Mouse (Mus musculus) adrenal gland, postnatal 14 days (tissue): ENCODE measurements around the gene Tmem132b. TPM values are rescaled to one million over a fixed set of nuclear protein-coding genes. Genes with fewer than 3 reads are reported as not detected.

Experiments
- DNase-seq: peaks from one replicate; pipeline ENCODE4 v3.0.0; 2021; ENCODE audit warnings: mixed read lengths
- total RNA-seq: library from RNA; stranded (reverse); gene quantifications from 2 replicates; pipeline ENCODE4 v1.2.3, GENCODE M21; 2021

Tmem132b gene
- total RNA-seq, 1 experiment from 2014 or later: 0.74 TPM

DNA sequence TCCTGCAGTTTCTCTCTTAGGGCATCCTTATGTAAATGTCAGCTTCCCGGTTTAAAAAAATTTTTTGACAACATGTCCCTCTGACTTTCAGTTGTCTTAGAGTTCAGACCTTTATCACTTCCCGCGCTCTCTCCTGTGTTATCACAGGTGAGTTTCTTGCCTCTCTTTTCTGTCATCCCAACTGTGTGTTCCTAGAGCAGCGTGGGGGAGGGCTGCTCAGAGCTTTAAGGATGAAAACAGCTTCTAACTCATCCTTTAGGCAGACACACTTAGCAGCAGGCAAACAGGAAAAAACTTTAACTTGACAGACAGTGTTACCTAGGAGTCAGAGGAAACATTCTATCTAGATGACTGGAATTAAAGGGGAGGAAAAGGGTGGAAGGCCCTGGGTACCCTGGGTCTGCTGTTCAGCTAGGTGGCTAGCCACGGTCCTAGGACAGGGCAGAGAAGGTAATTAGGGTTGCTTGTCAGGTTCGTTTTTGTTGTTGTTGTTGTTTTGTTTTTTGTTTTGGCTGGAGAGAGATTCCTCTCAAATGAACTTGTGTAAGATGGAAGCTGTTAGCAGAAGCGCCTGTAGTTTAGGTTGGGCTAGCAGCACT lies 144.6 kb downstream of the Tmem132b start:
- no peak for DNase-seq

DNA sequence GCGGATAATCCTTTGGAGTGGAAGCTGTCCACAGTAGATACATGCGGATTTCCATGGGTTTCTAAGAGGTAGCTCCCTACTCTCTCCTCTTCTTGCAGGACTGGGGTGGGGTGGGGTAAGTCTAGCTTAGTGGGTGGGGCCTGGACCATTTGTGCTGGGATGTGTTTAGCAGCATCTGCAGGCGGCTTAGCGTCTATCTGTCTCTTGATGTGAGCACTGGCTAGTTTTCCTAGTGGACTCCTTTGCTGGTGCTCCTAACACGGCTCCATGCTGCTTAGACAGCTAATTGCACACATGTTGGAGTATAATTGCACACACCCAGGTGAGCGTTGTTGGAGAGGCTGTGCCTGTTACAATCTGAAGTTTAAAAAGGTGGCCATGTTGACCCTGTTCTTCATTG lies 149.3 kb downstream of the Tmem132b start:
- no peak for DNase-seq

DNA sequence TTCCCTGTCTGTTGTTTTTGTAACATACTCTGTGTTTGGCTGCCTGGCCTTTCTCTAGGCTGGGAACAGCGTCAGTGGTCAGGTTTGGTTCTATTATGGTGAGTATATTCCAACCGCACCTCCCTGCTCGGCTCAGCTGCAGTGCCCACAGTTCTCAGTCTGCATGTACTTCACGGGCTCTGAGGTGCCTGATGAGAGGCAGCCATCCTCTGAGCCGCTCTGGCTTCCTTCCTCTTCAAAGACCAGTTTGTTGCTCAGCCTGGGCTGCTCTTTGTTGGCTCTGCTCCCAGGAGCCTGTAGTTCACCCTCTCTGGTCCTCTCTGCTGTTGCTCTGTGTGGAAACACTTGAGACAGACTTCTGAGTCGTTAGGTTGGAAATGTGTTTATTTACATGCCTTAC lies 151.9 kb downstream of the Tmem132b start:
- no peak for DNase-seq

- no peak for DNase-seq
Measured at GRCm38 (mm10) chr5:125685681-125686331, 154.2 kb downstream of the Tmem132b start.

GRCm38 (mm10) chr5:125692538-125692937 lies 161.0 kb downstream of the Tmem132b start:
- no peak for DNase-seq

DNA sequence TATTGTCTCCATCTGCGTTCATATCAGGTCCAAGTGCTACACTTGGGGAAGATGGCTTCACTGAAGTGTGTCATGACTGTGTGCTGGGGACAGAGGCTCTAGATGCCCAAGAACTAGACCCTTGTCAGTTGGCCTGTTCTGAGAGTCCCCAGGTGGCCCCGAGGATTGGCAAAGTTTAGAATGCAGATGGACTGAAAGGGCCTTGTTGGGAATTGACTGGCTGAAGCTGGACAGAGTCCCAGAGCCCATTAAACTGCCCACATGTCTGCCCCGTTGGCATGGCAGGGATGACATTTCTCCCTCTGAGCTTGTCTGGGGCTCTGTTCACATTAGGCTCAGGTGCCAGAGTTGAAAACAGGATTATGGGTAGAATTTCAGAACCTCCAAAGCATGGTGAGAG lies 167.8 kb downstream of the Tmem132b start:
- no peak for DNase-seq

- DNase-seq: no peak
Measured at GRCm38 (mm10) chr5:125700234-125700633, 168.7 kb downstream of the Tmem132b start.

GRCm38 (mm10) chr5:125705379-125705778 lies 173.8 kb downstream of the Tmem132b start:
- DNase-seq: no peak

GRCm38 (mm10) chr5:125709160-125709559 lies 177.6 kb downstream of the Tmem132b start:
- peak; percentile 74 for DNase-seq

- no peak for DNase-seq
Measured at GRCm38 (mm10) chr5:125726815-125727214, 195.2 kb downstream of the Tmem132b start.

DNA sequence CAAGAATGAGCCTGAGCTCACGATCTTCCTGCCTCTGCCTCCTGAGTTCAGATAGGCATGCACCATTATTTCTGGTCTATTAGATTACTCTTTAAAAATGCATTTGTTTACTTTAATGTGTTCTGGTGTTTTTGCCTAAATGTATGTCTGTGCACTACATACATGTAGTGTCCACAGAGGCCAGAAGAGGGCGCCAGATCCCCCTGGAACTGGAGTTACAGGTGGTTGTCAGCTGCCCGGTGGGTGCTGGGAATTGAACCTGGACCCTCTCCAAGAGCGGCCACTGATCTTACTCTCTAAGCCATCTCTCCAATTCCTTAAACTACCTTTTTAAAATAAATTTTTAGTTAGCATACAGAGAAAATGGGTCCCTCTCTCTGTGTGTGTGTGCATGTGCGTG lies 195.9 kb downstream of the Tmem132b start:
- no peak for DNase-seq

- DNase-seq: no peak
Measured at GRCm38 (mm10) chr5:125727936-125728335, 196.4 kb downstream of the Tmem132b start.

DNA sequence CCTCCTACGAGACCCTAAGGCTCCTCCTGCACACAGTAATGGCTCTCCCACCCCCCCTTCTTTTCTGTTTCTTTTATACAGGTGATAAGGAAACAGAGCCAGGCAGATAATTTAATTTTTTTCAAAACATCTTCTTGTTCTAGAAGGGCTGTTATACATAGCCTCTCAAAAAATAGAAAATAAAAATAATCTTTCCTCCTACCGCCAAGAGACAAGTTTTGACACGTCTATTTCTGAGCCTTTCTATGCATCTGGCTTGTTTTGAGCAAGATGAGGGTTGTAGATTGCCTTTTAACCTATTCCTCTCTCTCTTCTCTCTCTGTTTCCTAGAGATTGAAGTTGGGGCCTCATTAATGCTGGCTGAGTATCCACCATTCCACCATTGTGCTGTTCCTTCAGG lies 196.9 kb downstream of the Tmem132b start:
- no peak for DNase-seq

GRCm38 (mm10) chr5:125733806-125734205 lies 202.2 kb downstream of the Tmem132b start:
- no peak for DNase-seq

GRCm38 (mm10) chr5:125737105-125737504 lies 205.5 kb downstream of the Tmem132b start:
- DNase-seq: no peak

GRCm38 (mm10) chr5:125743503-125743902 lies 211.9 kb downstream of the Tmem132b start:
- DNase-seq: no peak

GRCm38 (mm10) chr5:125745727-125746126 lies 214.2 kb downstream of the Tmem132b start:
- peak; percentile 18 for DNase-seq

DNA sequence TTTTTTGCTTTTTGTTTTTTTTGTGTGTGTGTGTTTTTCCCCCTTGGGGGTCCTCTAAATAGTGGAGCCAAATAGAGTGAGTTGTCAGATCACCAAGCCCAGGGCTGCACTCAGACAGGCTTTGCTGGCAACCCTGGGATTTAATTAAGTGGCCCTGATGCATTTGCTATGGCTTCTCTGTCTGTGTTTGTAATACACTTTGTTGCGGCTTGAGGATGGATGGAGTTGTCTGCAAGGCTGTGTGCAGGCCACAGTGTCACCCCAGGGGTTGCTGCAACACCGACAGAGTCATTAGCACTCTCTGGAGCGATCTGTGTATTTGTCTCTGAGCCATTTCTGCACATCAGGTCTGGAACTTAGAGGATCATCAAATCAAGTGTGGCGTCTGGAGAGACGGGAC lies 219.9 kb downstream of the Tmem132b start:
- no peak for DNase-seq

DNA sequence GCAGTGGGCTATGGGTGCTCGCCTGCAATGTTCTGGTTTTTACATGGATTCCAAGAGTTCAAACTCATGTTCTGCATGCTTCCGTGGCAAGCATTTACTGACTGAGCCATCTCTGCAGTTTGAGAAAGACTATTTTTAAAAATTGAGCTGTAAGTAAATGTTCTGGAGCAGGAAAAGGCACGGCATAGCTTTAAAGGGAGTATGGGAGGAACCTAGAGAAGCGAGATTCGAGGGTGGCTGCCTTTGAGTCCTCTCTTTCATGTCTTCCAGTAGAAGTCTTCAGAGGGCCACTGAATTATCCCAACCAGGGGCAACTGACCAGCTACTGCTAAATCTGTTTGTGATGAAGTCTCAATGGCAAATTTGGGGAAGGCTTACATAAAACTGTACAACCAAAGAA lies 221.0 kb downstream of the Tmem132b start:
- no peak for DNase-seq

DNA sequence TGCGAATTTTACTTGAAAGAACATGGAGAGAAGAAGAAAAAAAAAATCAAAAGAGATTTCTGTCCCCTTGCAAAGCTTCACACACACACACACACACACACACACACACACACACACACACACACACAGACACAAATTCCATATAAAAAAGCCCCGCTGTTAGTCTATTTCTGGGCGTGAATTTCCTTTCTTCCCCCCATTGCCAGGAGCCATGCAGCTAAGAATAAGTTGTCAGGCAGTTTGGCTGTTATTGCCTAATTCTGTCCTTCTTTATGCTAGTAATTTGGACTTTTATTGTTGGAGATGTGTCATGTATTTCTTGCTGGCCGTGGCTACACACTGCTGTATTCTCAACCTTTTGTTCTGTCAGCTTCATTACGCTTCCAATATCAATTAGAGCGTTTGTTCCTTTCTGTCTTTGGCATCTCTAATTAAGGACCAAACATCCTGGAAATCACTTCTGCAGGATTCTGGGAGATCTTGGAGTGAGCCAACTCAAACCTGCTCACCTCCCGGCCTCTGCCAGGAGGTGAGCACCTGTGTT lies 225.5 kb downstream of the Tmem132b start:
- DNase-seq: no peak

DNA sequence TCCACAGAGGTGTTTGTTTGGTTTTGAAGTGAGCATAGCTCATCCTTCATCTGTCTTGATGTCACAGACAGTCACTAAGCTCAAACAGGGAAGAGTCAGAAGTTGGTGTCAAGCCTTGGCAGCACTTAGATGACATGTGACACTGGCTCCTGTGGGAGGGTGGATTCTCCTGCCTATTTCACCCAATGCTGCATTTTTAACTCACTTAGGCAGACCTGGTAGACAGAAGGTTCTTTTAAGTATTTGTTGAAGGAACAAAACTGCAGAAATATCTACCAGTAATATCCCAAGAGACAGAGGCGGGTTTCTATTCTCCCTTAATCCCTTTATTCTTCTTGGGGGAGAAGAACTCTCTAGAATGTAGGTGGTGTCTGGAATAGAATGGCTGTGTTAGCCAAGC lies 226.9 kb downstream of the Tmem132b start:
- no peak for DNase-seq

DNA sequence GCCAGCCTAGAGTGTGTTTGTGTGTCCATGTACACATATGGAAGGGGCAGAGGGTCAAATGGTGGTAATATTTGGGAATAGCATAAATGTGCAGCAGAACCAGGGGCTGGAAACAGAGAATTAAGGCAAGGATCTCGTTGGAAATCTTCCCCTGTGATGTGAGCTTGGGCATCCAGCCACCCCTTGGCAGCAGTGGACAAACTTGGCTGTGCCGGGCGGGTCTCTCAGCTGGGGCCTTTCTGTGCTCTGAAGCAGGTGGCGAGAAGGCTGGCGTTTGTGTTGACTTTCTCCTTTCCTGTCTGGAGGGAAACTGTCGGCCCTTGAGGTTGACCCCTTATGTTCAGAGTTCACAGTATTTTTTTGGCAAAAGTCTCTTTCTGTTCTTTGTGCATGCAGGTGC lies 235.4 kb downstream of the Tmem132b start:
- no peak for DNase-seq

DNA sequence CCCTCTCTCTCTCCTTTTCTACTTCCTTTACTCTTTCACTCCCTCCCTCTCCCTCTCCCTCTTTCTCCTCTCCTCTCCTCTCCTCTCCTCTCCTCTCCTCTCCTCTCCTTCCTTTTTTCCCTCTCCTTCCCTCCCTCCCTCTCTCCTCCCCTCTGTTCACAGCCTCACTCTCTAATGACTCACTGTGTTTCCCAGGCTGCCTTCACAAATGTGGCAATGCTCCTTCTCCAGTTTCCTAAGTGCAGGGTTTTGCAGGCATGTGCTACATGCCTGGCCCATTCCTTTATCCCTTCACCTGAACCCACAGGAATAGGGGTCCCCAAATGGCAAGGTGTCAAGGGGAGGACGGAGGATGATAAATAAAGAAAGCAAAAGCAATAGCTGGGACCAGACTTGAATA lies 236.4 kb downstream of the Tmem132b start:
- DNase-seq: no peak

DNA sequence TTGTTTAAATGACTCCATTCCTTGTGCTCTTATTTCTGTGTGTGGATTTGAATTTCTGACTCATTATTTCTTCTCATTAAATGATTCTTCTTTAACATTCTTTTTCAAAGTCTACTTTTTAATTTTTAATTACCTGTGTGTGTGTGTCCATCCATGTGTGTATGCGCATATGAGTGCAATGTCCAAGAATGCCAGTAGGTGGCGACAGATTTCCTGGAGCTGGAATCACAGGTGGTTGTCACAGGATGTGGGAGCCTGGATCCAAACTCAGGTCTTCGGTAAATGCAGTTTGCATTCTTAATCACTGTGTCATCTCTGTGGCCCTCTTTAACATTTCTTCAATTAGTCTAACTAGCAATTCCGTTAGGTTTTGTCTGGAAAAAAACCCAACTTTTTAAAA lies 240.7 kb downstream of the Tmem132b start:
- DNase-seq: no peak
